10 mouse cellular contexts compared by ENCODE assay signal in the genomic region with DNA sequence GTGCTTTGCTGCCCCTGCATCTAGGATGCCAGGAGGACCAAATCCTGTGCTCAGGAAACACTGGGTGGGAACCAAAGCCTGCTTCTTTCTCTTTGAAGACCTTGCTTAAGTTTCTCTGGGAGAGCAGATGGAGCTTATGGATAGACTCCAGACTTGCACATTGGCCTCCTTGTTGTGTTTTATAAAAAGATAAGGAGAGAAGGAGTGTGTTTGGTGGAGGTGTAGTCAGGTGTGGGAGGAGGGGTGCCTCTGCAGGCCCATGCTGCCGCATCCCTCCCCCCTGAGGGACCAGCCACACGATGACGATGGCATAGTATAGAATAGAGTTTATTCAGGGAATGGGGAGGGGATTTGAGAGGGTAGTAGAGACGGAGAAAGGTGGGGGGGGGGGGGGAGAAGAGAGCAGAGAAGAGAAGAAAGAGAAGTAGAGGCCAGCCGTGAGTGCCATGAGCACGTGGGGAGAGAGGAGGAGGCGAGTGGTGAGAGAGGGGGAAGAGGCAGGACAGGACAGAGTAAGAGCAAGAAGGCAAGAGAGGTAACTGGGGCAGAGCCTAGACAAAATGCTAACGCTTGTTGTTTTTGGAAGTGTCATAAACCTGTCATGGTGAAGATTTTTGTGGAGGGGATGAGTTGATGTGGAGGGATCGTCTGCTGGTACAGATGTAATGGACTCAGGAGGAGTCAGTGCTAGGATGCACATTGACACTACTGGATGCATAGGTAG. TPM values are rescaled to one million over a fixed set of nuclear protein-coding genes. Genes with fewer than 3 reads are reported as not detected.
DNase-seq lines count a peak whose midpoint lies in the region; ATAC-seq and TF ChIP-seq lines count a peak whose summit lies in the region.
"Had no signal": no experiment of that assay in that cellular context is flagged by ENCODE, and none has a peak within 500 bp of the region (broad histone marks: within the 10 kb centered on the region; RNA-seq: fewer than 3 reads in every experiment).

No protein-coding gene starts in this region.

- DNase-seq in left cerebral cortex, adult 2 months (ENCODE audit: extremely low spot score in 1 of 2, low spot score in 2 of 2), result no peak
- no peak for DNase-seq in left cerebral cortex, postnatal 14 days (ENCODE audit: low spot score in 2 of 2)
- no peak for DNase-seq in right cerebral cortex, postnatal 36 days (ENCODE audit: low spot score in 2 of 2)
- no peak for DNase-seq in kidney, adult 18-20 months
- DNase-seq: adrenal gland, adult 2 months; kidney, postnatal 4 days had no signal

- H3K36me3 ChIP-seq in embryonic facial prominence, embryonic 15.5 days, result peaks cover 24% of the 10 kb centered on the region
- peaks cover 5% of the 10 kb centered on the region; the same call in 1 of the 2 replicates for H3K36me3 ChIP-seq in intestine, embryonic 16.5 days (ENCODE audit: control insufficient read depth, insufficient read depth, low read length)
- H3K36me3 ChIP-seq in neural tube, embryonic 14.5 days (ENCODE audit: control insufficient read depth, insufficient read depth, low read length), result peaks cover 10% of the 10 kb centered on the region; the same call in 1 of the 2 replicates

- no peaks in the 10 kb centered on the region for H3K9me3 ChIP-seq in embryonic facial prominence, embryonic 15.5 days (replicated peaks)
- no peaks in the 10 kb centered on the region for H3K9me3 ChIP-seq in intestine, embryonic 16.5 days (ENCODE audit: control insufficient read depth, low read length)
- H3K9me3 ChIP-seq in neural tube, embryonic 14.5 days (ENCODE audit: control insufficient read depth, low read length), result no peaks in the 10 kb centered on the region

- intact Hi-C loops in left cerebral cortex, adult 2 months (cut with DNase I), result loop anchor here (10.0 kb wide), 1 partner anchor 772 kb away; a partner anchor contains a TSS
- intact Hi-C loops in left cerebral cortex, postnatal 14 days (cut with DNase I), result no loop called here

- peak overlapping the region; percentile 82 for H3K4me2 ChIP-seq in embryonic facial prominence, embryonic 15.5 days (replicated peaks)
- peak overlapping the region; percentile 77 for H3K4me2 ChIP-seq in intestine, embryonic 16.5 days (ENCODE audit: low read depth, low read length)
- H3K4me2 ChIP-seq in neural tube, embryonic 14.5 days (ENCODE audit: low read depth, low read length), result peak overlapping the region; percentile 58

- no peak for TF ChIP-seq CTCF in left cerebral cortex, adult 2 months (IDR thresholded peaks at IDR 0.05)

- peak overlapping the region; percentile 88 for H3K4me3 ChIP-seq in left cerebral cortex, adult 2 months
- H3K4me3 ChIP-seq in embryonic facial prominence, embryonic 15.5 days (replicated peaks), result peak overlapping the region; percentile 97
- H3K4me3 ChIP-seq in intestine, embryonic 16.5 days (ENCODE audit: low read length), result peak overlapping the region; percentile 96
- H3K4me3 ChIP-seq in neural tube, embryonic 14.5 days (ENCODE audit: low read depth, low read length), result peak overlapping the region; percentile 94

- peak overlapping the region; percentile 97; the same call in 1 of the 2 replicates for H3K9ac ChIP-seq in embryonic facial prominence, embryonic 15.5 days
- H3K9ac ChIP-seq in intestine, embryonic 16.5 days (ENCODE audit: low read depth, low read length), result peak overlapping the region; percentile 99; the same call in 1 of the 2 replicates
- H3K9ac ChIP-seq in neural tube, embryonic 14.5 days (replicated peaks; ENCODE audit: low read depth, low read length), result peak overlapping the region; percentile 91

- peaks cover 25% of the 10 kb centered on the region for H3K4me1 ChIP-seq in embryonic facial prominence, embryonic 15.5 days
- peaks cover 22% of the 10 kb centered on the region for H3K4me1 ChIP-seq in intestine, embryonic 16.5 days (ENCODE audit: control insufficient read depth, insufficient read depth, low read length)
- H3K4me1 ChIP-seq in neural tube, embryonic 14.5 days (ENCODE audit: control insufficient read depth, insufficient read depth, low read length), result peaks cover 24% of the 10 kb centered on the region

- 85% methylated on average over 9 of the region's 9 CpGs for WGBS in embryonic facial prominence, embryonic 15.5 days
- WGBS in intestine, embryonic 16.5 days, result 81% methylated on average over 9 of the region's 9 CpGs
- WGBS in neural tube, embryonic 14.5 days, result 88% methylated on average over 9 of the region's 9 CpGs

- no peak overlapping the region for H3K27ac ChIP-seq in left cerebral cortex, adult 2 months
- no peak overlapping the region for H3K27ac ChIP-seq in embryonic facial prominence, embryonic 15.5 days (replicated peaks)
- H3K27ac ChIP-seq in intestine, embryonic 16.5 days (ENCODE audit: low read length), result no peak overlapping the region
- no peak overlapping the region for H3K27ac ChIP-seq in neural tube, embryonic 14.5 days (ENCODE audit: low read depth, low read length)

- no peaks in the 10 kb centered on the region for H3K27me3 ChIP-seq in embryonic facial prominence, embryonic 15.5 days
- H3K27me3 ChIP-seq in intestine, embryonic 16.5 days (replicated peaks; ENCODE audit: control insufficient read depth, insufficient read depth, low read length), result no peaks in the 10 kb centered on the region
- no peaks in the 10 kb centered on the region for H3K27me3 ChIP-seq in neural tube, embryonic 14.5 days (ENCODE audit: control insufficient read depth, insufficient read depth, low read length)

- no peak for ATAC-seq in embryonic facial prominence, embryonic 15.5 days (ENCODE audit: insufficient number of reproducible peaks, low FRiP score, low TSS enrichment, low read depth)
- ATAC-seq in intestine, embryonic 16.5 days, result no peak
- no peak for ATAC-seq in neural tube, embryonic 14.5 days (ENCODE audit: low read depth)
- ATAC-seq in monocyte, adult 5-6 weeks (replicated peaks; ENCODE audit: insufficient number of reproducible peaks, low FRiP score, low TSS enrichment, poor library complexity, severe bottlenecking), result no peak

RNA-seq across cellular contexts. Expression of a gene that starts 0.8 kb away (rescaled TPM):
- 10 to 100 TPM; 25.1 to 27.2 TPM for total RNA-seq in left cerebral cortex, adult 2 months (2021)
- 10 to 100 TPM; 20.0 to 20.2 TPM for total RNA-seq in left cerebral cortex, postnatal 14 days (2021)
- 17.0 and 19.1 TPM in 2 replicates for polyA plus RNA-seq in embryonic facial prominence, embryonic 15.5 days (2015; fragmentation: Nextera tagmentation; extraction: Ambion mirVana)
- polyA plus RNA-seq in intestine, embryonic 16.5 days (2015; fragmentation: Nextera tagmentation; extraction: Ambion mirVana), result 9.7 and 10.6 TPM in 2 replicates
- 22.3 and 26.9 TPM in 2 replicates for polyA plus RNA-seq in neural tube, embryonic 14.5 days (2014; fragmentation: Nextera tagmentation; extraction: Ambion mirVana)
- 36.0 to 56.8 TPM (median 40.5 TPM) in 3 replicates for total RNA-seq in monocyte, adult 5-6 weeks (2017)

RNA-seq across cellular contexts. Expression of a gene that starts 13.5 kb away (rescaled TPM):
- not detected for total RNA-seq in left cerebral cortex, adult 2 months (2021)
- total RNA-seq in left cerebral cortex, postnatal 14 days (2021), result not detected
- 0.30 TPM in 1 of 2 replicates, not detected in the other for polyA plus RNA-seq in embryonic facial prominence, embryonic 15.5 days (2015; fragmentation: Nextera tagmentation; extraction: Ambion mirVana)
- polyA plus RNA-seq in intestine, embryonic 16.5 days (2015; fragmentation: Nextera tagmentation; extraction: Ambion mirVana), result not detected in 2 replicates
- 0.24 TPM in 2 replicates for polyA plus RNA-seq in neural tube, embryonic 14.5 days (2014; fragmentation: Nextera tagmentation; extraction: Ambion mirVana)
- total RNA-seq in monocyte, adult 5-6 weeks (2017), result not detected in 3 replicates
- total RNA-seq: adrenal gland, adult 2 months had no signal
- polyA plus RNA-seq: adrenal gland, adult 2 months had no signal

RNA-seq across cellular contexts. Expression of a gene that starts 14.9 kb away (rescaled TPM):
- 10 to 100 TPM; 44.5 to 45.1 TPM for total RNA-seq in left cerebral cortex, adult 2 months (2021)
- total RNA-seq in left cerebral cortex, postnatal 14 days (2021), result 10 to 100 TPM; 43.5 to 51.3 TPM
- 104 and 107 TPM in 2 replicates for polyA plus RNA-seq in embryonic facial prominence, embryonic 15.5 days (2015; fragmentation: Nextera tagmentation; extraction: Ambion mirVana)
- polyA plus RNA-seq in intestine, embryonic 16.5 days (2015; fragmentation: Nextera tagmentation; extraction: Ambion mirVana), result 129 and 139 TPM in 2 replicates
- polyA plus RNA-seq in neural tube, embryonic 14.5 days (2014; fragmentation: Nextera tagmentation; extraction: Ambion mirVana), result 132 and 170 TPM in 2 replicates
- 51.0 to 53.1 TPM (median 52.6 TPM) in 3 replicates for total RNA-seq in monocyte, adult 5-6 weeks (2017)

RNA-seq across cellular contexts. Expression of a gene that starts 53.1 kb away (rescaled TPM):
- total RNA-seq in left cerebral cortex, adult 2 months (2021), result not detected
- total RNA-seq in left cerebral cortex, postnatal 14 days (2021), result not detected
- polyA plus RNA-seq in embryonic facial prominence, embryonic 15.5 days (2015; fragmentation: Nextera tagmentation; extraction: Ambion mirVana), result not detected in 2 replicates
- polyA plus RNA-seq in intestine, embryonic 16.5 days (2015; fragmentation: Nextera tagmentation; extraction: Ambion mirVana), result not detected in 2 replicates
- not detected in 2 replicates for polyA plus RNA-seq in neural tube, embryonic 14.5 days (2014; fragmentation: Nextera tagmentation; extraction: Ambion mirVana)
- total RNA-seq in monocyte, adult 5-6 weeks (2017), result not detected in 3 replicates
- total RNA-seq: adrenal gland, adult 2 months had no signal
- polyA plus RNA-seq: adrenal gland, adult 2 months had no signal
